Mouse (Mus musculus): ENCODE measurements at regions not wholly inside any gene's neighbourhood (a gene's known extent, or its start where the extent isn't known, plus 50 kb on each side); places are given as distances from the start of the nearest gene placed in this dataset.
A peak's percentile ranks its signal among the peaks of the same experiment; 100 is the strongest.

GRCm38 (mm10) chr3:52158788-52159260, 53.9 kb upstream of the Maml3 start:
- DNase-seq: no peak

DNA sequence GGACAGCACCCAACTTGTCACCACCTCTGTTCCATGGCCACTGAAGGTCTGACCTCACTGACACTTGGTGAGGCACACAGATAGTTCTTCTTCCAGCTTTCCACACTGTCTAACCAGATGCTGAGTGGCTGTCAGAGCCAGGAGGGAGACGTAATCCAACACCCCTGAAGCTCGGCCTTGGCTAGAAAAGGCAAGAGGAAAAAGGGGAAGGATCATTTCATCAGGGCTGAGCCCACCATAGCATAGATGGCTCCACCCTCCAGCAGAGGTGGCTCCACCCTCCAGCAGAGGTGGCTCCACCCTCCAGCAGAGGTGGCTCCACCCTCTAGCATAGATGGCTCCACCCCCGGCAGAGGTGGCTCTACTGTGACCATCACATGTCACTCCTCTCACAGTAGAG, 56.8 kb upstream of the Maml3 start:
- DNase-seq: no peak

GRCm38 (mm10) chr3:52163990-52164389, 59.1 kb upstream of the Maml3 start:
- no peak for DNase-seq

- DNase-seq: no peak
These were observed 62.5 kb upstream of the Maml3 start for GRCm38 (mm10) chr3:52167420-52167819.

DNA sequence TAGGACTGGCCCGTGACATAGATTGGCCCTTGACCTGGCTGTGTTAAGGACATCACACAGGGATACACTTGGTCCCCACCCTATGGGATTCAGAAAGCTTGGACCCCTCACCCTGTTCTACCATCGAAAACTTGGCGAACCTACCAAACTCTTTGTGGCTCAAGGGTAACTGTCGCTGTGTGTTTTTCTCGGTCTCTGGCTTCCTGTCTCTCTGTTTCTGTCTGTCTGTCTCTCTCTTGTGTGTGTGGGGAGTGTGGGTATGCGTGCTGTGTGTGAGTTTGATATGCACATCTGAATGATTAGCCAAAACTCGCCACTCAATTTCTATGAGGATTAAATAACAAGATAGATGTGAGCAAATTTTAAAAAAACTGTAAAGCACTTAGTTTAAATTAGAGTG, 66.0 kb upstream of the Maml3 start:
- DNase-seq: no peak

DNA sequence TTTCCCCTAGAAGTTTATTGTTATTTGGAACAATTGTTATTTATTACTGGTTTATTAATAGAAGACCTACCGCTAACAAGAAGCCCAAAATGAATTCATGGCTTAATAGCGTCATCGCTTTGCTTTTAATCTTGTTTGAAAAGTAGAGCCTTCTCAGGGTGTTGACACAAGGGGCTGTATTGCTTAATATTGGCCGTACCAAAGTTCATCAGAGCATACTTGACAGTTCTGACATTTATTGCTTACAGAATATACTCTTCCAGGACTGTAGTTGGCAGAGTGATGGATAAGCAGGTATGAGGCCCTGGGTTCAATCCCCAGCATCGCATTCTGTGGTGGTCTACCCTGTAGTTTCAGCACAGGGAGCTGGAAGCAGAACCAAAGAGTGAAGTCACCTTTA, 66.4 kb upstream of the Maml3 start:
- no peak for DNase-seq

- DNase-seq: no peak
These were observed 68.6 kb upstream of the Maml3 start for GRCm38 (mm10) chr3:52173490-52173889.

DNA sequence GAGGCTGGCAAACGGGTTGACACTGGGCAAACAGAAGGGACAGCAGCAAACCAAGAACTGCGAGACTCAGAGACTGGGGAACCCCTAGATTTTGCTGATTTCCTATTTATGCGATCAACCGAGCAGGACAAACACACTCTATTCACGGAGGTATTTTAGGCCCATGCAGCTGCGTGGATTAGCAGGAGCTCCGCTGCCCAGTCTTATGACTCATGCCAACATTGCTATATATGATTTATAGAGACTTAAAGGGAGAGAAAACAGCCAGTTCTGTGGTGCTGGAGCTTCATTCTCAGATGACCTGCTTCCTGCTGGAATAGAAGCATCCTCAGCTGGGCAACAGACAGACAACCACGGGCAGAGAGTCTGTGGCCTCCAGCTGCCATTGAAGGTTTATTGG, 71.2 kb upstream of the Maml3 start:
- DNase-seq: no peak

DNA sequence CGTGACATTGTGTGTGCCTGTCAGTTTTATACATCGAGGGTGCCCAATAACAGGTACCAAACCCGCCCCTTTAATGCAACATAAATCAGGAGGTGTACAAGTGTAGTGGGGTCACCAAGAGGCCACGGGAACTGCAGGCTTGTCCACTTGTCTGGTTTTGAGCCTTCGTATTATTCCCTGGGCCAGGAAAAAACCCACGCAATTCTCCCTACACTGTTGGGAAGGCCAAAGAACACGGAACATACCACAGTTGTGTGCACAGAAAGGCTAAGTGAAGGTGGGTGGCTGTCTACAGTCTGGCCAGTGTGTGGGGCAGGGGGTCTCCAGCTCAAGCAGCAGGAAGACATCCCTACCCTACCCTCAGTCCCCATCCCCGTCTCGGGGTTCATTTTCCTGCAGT, 74.0 kb upstream of the Maml3 start:
- no peak for DNase-seq

DNA sequence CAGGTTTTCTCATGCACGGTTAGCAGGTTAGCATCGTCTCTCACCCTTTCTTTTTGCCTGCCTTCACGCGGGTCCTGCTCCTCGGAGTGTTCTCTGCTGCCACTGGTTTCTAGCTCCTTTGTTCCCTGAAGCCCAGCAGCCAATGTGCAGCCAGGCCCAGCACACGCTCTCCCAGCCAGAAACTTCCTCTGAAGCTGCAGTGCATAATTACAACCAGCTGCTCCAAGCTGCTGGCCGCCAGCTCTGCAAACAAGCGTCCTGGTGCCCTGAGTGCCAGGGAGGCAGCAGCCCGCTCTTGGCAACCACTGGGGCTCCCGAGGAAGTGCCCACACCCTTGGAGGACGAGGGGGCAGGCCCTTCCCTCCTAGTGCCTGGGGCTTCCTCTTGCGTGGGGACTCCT, 74.8 kb upstream of the Maml3 start:
- peak; percentile 74 for DNase-seq

- DNase-seq: peak; percentile 26
These were observed 75.4 kb upstream of the Maml3 start for GRCm38 (mm10) chr3:52180306-52180705.

DNA sequence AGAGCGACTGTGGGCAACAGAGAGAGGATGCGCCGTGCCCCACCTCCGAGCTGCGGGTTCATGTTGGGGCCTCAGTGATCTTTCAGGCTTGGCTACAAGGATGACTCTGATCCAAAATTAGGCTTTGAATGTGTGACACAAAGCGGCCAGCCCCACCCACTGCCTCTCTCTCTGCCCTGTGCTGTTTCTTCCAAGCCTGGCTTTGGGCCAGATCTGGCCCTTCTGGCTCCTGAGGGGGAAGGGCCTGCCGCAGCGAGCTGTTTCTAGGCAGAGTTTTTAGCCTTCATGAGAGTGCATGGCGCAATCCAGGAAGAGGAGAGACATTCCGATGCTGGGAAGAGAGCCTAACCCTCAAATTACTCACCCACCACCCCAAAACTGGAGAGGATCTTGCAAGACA, 75.9 kb upstream of the Maml3 start:
- peak; percentile 87 for DNase-seq

- DNase-seq: no peak
These were observed 76.6 kb upstream of the Maml3 start for GRCm38 (mm10) chr3:52181326-52182101.

DNA sequence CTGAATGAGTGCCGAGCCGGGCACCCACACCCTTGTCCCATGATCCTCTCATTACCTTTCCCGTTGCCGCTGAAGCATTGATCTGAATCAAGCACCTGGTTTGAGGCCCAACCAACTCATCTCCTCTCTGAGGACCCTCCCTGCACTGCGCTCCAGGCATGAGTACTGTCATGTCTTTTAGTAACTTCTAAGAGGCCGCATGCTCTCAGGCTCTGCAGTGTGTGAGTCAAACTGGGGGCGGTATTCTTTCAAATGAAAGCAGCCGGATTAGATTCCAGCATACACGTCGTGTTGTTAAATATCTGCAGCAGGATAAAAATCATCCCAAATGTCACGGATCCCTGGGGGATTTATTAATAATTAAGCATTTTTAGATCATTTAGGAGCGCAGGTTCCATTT, 79.4 kb upstream of the Maml3 start:
- no peak for DNase-seq

- DNase-seq: no peak
These were observed 80.5 kb upstream of the Maml3 start for GRCm38 (mm10) chr3:52185351-52185750.

DNA sequence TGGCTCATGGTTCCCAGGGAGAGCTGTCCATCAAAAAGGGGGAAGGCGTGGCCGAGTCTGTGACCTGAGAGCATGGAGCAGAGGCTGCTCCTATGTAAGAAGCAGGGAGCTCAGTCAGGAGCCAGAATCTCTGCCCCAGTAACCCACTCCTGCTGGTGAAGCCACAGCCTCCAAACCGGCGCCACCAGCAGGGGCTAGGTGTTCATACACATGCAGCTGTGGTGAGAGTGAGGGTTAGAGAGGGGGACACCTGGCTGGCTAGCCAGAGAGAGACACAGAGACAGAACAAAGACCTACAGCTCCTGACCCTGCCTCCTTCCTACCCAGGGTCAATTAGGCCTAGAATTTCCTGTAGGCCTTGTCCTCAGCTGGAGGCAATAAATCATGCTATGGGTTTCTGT, 80.7 kb upstream of the Foxo1 start:
- DNase-seq: no peak

- DNase-seq: no peak
These were observed 79.8 kb upstream of the Foxo1 start for GRCm38 (mm10) chr3:52188303-52188702.

GRCm38 (mm10) chr3:52189016-52189415, 79.1 kb upstream of the Foxo1 start:
- DNase-seq: no peak

DNA sequence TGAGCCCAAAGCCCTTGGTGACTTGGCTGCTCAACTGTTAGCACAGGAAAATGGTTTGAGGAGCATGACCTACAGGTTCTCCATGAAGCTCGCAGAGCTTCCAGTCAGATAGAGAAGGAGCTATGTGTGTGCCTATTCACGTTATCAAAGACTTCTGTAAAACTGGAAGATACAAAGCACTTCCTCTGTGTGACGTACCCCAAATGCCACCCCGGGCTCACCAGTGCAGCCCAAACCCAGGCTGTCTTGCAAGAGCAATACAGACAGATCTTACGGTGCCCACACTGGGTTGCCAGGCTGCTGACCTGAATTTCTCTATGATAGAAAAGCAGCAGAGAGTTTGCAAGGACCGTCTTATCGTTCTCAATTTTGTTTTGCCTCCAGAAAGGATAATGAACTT, 78.1 kb upstream of the Foxo1 start:
- no peak for DNase-seq

GRCm38 (mm10) chr3:52193026-52193425, 75.1 kb upstream of the Foxo1 start:
- DNase-seq: no peak

DNA sequence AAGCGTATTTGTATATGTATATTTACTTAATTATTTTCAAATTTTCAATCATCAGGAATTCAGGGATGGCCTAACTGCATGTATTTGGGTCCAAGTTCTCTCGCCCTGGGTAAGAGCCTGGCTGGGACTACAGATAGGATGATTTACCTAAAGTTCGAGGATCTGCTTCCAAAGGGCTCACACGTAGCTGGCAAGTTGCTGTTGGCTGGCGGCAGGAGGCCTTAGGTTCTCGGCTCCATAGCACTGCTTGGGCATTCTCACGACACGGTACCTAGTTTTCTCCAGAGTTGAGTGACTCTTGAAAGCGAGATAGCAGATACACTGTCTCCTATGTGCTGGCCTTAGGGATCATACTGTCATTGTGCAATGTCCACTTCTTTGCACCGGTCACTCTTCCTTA, 73.9 kb upstream of the Foxo1 start:
- DNase-seq: no peak

DNA sequence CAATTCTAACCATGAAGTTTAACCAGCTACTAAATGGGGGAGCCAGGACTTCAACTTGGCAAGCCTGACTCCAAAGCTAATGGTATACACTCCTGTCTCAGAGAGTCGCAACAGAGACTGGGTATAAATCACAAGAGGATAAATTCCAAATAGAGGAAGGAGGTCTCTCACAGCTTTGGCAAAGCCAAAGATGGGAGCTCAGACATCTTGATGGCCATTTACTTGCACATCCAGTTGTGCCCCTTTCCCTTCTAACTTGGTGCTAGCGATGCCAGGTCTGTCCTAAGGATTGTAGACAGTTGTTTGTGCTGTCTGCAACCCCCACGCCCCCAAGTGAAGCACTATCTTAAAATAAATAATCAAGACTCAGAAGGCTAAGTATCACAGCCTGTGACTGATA, 72.7 kb upstream of the Foxo1 start:
- no peak for DNase-seq

DNA sequence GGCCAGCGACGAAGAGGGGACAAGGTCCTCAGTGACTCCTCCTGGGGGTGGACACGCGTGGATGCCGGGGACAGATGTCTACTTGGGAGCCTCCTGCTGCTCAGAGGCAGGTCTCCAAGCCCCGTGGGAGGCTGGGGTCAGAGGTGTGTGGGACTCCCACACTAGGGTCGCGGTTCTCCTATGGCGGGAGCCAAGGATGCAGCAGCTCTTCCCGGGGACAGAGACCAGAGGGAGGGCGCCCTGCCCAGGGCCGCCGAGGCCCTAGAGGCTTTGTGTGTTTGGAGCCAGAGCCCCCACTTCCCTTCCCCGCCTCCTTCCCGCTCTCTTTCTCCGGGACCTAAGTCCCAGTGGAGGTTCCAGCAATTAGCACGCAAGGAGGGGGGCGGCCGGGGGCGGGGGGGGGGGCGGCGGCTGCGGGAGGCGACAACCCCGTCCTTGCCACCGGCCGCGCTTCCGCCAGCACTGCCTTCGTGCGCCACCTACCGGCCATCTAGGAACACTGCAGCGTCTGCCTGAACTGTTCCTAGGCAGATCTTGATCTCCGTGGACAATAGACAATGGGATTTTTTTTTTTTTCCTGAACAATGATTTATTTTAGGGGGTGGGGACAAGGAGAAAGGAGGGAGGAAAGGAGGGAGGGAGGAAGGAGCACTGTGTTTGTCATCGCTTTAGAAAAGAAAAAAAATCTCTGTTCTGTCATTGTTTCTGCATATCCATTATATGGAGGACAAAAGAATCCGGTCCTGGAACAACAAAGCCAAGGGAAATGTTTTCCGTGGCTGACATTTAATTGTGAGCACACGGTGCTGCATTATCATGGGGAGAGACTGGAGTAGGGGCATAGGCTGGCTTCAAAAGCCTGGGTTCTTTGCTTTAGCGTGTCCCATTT, 71.8 kb upstream of the Foxo1 start:
- DNase-seq: peak; percentile 89

DNA sequence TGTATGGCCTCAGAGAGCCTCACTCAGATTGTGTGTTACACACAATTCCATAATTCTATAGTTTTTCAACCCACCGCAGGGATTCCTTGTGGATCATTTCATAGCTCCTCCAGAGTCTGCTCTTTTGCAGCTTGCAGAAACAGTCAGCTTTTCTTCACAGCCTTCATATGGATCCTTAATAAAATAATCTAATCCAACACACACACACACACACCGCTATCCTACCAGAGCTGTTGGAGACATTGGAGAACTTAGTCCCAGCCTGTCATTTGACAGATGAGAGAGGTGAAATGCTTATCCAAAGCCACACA, 71.2 kb upstream of the Foxo1 start:
- DNase-seq: no peak
